Mouse (Mus musculus) limb, embryonic 10.5 days (tissue): ENCODE measurements at regions not wholly inside any gene's neighbourhood (a gene's known extent, or its start where the extent isn't known, plus 50 kb on each side); places are given as distances from the start of the nearest gene placed in this dataset.

ENCODE experiments used
- DNase-seq: peaks from one replicate; pipeline ENCODE4 v3.0.0-alpha.2; 2017; ENCODE audit warnings: low spot score
- H3K27ac ChIP-seq: fragments of 300-500 bp; sonication (generic); 2 replicates; pipeline ENCODE4 v1.5.1; 2016; ENCODE audit warnings: mild to moderate bottlenecking
- H3K27me3 ChIP-seq: fragments of 300-500 bp; sonication (generic); 2 replicates; pipeline ENCODE4 v1.6.1; 2016; ENCODE audit warnings: low read depth, mild to moderate bottlenecking; ENCODE audit not compliant: poor library complexity, severe bottlenecking
- H3K36me3 ChIP-seq: fragments of 300-500 bp; sonication (generic); 2 replicates; pipeline ENCODE4 v1.6.1; 2016; ENCODE audit warnings: mild to moderate bottlenecking, moderate library complexity
- H3K4me1 ChIP-seq: fragments of 300-500 bp; sonication (generic); 2 replicates; pipeline ENCODE4 v1.6.1; 2016
- H3K4me3 ChIP-seq: fragments of 300-500 bp; sonication (generic); 2 replicates; pipeline ENCODE4 v1.5.1; 2016; ENCODE audit warnings: mild to moderate bottlenecking, moderate library complexity
- H3K9me3 ChIP-seq: fragments of 300-500 bp; sonication (generic); replicated peaks from 2 replicates; pipeline ENCODE4 v1.6.1; 2016; ENCODE audit warnings: mild to moderate bottlenecking
- WGBS: fragments of 180-500 bp; shearing (Covaris S2); methylation state at CpG from one replicate; pipeline ENCODE4 v1.1.7; 2016; 5-methylcytosine and 5-hydroxymethylcytosine counted together

DNA sequence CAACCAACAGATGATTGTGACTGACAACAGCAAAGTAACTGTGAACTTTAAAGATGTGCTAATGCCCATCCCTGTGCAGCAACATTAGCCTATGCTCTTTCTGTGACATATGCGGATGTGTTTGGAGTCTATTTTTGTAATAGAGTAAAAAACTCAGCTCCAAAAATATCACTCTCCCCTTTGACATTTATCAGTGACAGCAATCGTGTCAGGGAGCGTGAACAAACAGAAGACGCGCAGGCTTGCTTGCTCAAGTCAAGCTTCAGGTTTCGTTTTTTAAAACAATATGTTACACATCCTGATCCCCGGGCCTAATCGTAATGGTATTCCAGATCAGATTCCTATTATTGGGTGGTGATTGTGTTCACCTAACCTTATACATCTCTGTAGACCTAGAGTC is 129.7 kb upstream of the Jade1 start:
- Histone ChIP-seq H3K27ac (no peak overlapping the region), H3K4me1 (peaks cover 20% of the 10 kb centered on the region), H3K27me3 (no peaks in the 10 kb centered on the region), H3K4me3 (no peak overlapping the region), H3K9me3 (no peaks in the 10 kb centered on the region), H3K36me3 (no peaks in the 10 kb centered on the region)
- no peak for DNase-seq
- WGBS, result 89% methylated on average over 8 of the region's 8 CpGs

DNA sequence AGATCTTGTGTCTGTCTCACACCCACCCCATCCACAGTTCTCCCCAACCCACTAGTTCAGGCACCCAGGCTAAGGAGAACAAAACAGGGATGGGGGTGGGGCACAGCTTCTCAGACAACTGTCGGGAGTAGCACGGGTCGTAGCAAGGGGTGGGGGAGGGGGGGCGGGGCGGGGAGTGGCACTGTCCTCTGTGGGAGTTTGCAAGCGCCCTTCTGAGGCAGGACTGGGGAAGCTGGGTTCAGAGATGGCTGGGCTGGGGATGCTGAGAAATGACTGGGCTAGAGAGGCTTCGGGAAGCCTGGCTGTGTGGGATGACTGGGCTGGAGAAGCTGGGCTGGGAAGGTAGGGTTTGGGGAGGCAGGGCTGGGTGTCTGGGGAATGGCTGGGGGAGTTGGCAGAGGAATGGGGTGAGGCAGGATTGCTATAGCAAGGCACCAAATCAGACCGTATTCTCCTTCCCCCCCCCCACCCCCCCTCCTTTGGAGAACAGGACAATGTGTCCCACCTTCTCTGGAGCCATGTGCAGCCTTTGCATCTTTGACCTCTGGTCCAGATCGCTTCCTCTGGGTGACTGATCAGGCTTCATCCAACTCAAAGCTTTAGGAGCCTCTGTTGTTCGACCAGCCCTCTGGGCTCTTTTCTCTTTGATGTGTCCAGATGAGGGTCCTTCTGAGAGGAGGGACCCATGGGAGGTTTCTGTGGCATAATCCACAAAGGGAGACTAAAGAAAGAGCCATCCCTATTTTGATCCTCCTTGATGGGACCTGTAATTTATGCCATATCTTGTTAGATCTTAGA is 131.2 kb upstream of the Jade1 start:
- H3K27ac ChIP-seq, result peak overlapping the region; percentile 53
- H3K9me3 ChIP-seq, result no peaks in the 10 kb centered on the region
- 10% methylated on average over 10 of the region's 10 CpGs for WGBS
- peaks cover 17% of the 10 kb centered on the region for H3K4me1 ChIP-seq
- no peaks in the 10 kb centered on the region for H3K27me3 ChIP-seq
- H3K4me3 ChIP-seq, result no peak overlapping the region
- no peak for DNase-seq
- H3K36me3 ChIP-seq, result no peaks in the 10 kb centered on the region

DNA sequence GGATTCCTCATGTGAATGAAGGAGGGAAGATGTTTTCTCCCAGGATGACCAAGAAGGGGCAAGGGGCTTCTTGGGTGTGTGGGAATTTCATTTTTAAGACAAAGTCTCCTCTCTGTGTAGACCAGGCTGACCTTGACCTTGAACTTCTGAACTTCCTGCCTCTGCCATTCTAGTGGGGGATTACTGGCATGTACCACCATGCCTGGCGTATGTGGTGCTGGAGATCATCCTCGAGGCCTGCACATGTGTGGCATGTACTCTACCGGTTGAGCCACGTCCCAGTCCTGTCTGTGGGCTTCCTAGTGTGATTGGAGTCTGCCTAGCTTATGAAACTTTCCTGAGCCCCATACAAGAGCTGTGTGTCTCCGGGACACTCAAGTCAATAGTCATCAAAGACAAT is 131.9 kb upstream of the Jade1 start:
- H3K27ac ChIP-seq, result no peak overlapping the region
- no peaks in the 10 kb centered on the region for H3K27me3 ChIP-seq
- no peaks in the 10 kb centered on the region for H3K36me3 ChIP-seq
- DNase-seq, result no peak
- H3K4me3 ChIP-seq, result no peak overlapping the region
- H3K4me1 ChIP-seq, result peaks cover 17% of the 10 kb centered on the region
- WGBS, result 42% methylated on average over 5 of the region's 5 CpGs
- no peaks in the 10 kb centered on the region for H3K9me3 ChIP-seq

DNA sequence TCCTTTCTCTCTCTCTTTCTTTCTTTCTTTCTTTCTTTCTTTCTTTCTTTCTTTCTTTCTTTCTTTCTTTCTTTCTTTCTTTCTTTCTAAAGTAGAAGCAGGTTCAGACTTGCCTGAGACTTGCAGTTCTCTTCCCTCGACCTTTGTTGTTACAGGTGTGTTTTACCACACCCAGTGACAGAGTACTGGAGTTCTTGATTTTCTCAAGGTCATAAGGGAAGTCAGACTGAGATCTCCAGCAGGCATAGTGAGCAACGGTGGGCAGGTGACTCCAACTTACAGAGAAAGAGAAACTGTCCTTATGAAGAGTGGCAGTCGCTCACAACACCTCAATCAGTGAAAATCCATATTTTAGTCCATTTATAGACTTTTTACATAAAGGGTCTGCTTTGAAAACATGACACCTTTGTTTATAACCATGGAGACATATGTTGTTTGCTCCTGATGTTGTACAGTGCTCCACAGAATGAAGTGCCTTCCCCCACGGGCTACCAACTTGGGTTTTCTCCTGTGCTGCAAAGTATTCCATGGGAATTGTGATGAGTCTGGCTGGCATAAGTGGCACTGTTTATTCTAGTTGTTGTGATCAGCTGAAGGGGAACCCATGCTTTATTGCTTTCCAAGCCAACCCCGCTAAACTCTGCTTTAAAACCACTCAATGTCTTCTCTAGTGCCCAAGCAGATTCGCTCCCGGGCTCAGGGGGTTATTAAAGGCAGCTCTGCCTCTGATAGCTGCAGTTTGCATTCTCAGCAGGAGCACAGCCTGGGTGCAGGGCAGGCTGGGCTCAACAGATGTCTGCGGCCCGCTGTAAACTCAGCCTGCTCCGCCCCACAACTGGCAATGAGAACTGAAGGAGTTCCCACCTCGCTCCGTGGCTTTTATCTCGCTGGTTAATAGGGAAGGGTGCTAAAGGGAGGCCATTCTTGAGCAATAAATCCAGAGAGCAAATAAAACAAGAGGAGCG is 132.6 kb upstream of the Jade1 start:
- peak; percentile 42 for DNase-seq
- Histone ChIP-seq H3K27me3 (no peaks in the 10 kb centered on the region), H3K36me3 (no peaks in the 10 kb centered on the region), H3K27ac (no peak overlapping the region), H3K9me3 (no peaks in the 10 kb centered on the region), H3K4me3 (peak overlapping the region; percentile 2; the same call in 1 of the 2 replicates), H3K4me1 (peaks cover 17% of the 10 kb centered on the region)
- 14% methylated on average over 14 of the region's 14 CpGs for WGBS

DNA sequence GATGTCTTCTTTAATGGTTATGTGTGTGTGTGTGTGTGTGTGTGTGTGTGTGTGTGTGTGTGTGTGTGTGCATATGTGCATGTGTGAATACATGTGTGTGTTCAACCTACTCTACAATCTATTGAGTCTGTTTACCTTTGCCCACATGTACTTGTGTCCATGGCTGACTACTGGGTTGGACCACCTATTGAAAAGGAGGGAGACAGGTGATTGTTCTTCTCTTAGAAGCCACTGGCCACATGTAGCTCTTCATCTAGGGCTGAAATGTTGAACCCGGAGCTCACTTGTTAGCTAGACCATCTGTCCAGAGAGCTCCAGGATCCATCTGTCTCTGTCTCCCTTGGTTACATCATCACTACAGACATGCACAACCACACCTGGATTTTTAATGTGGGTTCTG is 141.8 kb upstream of the Jade1 start:
- Histone ChIP-seq H3K27ac (no peak overlapping the region), H3K4me3 (no peak overlapping the region), H3K4me1 (peaks cover 1% of the 10 kb centered on the region; the same call in 1 of the 2 replicates), H3K27me3 (0 out of 2 replicates have a peak, but pooled peaks cover 5% of the 10 kb centered on the region), H3K9me3 (no peaks in the 10 kb centered on the region), H3K36me3 (no peaks in the 10 kb centered on the region)
- DNase-seq, result no peak
- 91% methylated on average over 1 of the region's 1 CpGs for WGBS

DNA sequence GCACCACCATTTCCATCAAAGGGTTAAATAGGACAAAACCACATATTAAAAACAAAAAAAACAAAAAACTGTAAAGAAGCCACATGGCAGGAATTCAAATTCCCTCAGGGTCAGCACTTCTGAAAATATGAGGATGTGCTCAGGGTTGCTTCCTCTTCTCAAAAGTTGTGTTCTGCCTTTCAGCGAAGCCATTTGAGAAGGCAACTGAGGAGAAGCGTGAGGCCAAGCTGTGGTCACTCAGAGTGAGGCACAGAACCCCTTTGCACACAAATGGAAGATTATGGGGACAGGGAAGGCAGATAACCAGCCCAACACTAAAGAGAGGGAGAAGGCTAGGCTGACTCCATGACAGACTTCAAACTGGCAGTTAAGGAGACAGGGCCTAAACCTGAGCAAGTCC is 142.8 kb upstream of the Jade1 start:
- Histone ChIP-seq H3K27ac (no peak overlapping the region), H3K27me3 (0 out of 2 replicates have a peak, but pooled peaks cover 5% of the 10 kb centered on the region), H3K4me1 (peaks cover 8% of the 10 kb centered on the region; the same call in 1 of the 2 replicates), H3K9me3 (no peaks in the 10 kb centered on the region), H3K4me3 (no peak overlapping the region), H3K36me3 (no peaks in the 10 kb centered on the region)
- 92% methylated on average over 2 of the region's 2 CpGs for WGBS
- DNase-seq, result no peak

DNA sequence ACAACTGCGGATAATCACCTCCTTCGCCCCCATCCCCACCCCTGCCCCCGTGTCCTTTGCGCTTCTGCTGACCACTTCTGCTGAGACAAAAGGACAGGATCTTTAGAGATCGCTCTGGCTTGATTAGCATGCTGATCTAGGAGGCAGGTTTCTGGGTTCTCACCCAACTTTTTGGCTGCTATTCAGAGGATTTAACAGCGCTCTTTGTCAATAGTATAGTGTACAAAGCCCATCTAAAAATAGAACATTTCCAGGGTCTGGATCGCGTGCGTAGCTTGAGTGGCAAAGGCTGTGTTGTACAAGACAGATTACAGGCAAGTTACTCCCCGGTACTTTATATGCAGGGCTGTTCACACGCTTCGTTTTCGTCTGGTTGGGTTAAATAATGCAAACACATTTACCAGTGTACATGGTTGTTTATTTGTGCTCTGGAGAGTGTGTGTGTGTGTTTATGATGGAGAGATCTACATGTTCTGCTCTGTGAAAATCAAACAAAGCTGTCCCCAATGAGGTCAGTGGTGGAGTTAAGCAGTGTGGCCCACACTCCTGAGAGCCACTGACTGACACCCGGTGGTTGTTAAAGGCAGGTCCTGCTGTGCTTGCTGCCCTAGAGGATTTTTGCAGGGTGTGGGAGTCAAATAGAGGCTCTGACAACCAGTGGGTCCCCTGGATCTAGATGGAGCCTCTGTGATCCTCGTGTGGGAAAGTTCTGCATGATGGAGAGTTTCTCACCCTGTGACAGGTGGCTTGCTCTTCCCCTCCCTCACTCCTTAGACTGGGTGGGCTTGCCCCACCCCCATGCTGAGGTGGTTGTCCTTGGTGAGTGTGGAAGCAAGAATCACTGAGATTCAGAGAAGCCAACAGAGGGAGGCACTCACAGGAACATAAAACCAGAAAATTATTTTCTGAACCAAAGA is 146.5 kb upstream of the Jade1 start:
- no peak for DNase-seq
- Histone ChIP-seq H3K4me1 (peaks cover 8% of the 10 kb centered on the region; the same call in 1 of the 2 replicates), H3K4me3 (peak overlapping the region; percentile 45), H3K27ac (peak overlapping the region; percentile 66), H3K27me3 (0 out of 2 replicates have a peak, but pooled peaks cover 5% of the 10 kb centered on the region), H3K9me3 (no peaks in the 10 kb centered on the region), H3K36me3 (no peaks in the 10 kb centered on the region)
- 37% methylated on average over 15 of the region's 15 CpGs for WGBS

DNA sequence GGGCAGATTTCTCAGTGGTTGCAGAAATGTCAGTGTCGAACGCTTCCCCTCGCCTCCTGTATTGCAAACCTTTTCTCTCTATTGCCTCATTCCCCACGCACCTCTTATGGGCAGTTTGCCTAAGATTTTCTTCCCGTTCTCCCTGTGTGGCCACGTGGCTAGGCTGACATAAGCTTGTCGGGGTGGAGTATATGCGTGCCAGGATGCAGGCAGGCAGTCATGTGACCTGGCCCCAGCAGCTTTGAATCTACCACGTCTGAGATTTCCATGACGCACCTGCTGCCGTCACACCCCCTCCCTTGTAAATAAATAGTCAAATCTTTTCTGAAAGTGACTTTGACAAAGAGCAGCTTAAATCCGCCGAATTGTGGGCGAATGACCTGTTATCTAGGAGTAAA is 147.1 kb upstream of the Jade1 start:
- WGBS, result 15% methylated on average over 14 of the region's 14 CpGs
- no peaks in the 10 kb centered on the region for H3K36me3 ChIP-seq
- peak overlapping the region; percentile 66 for H3K27ac ChIP-seq
- H3K4me3 ChIP-seq, result peak overlapping the region; percentile 45
- 0 out of 2 replicates have a peak, but pooled peaks cover 5% of the 10 kb centered on the region for H3K27me3 ChIP-seq
- no peaks in the 10 kb centered on the region for H3K9me3 ChIP-seq
- peak; percentile 60 for DNase-seq
- peaks cover 8% of the 10 kb centered on the region; the same call in 1 of the 2 replicates for H3K4me1 ChIP-seq

DNA sequence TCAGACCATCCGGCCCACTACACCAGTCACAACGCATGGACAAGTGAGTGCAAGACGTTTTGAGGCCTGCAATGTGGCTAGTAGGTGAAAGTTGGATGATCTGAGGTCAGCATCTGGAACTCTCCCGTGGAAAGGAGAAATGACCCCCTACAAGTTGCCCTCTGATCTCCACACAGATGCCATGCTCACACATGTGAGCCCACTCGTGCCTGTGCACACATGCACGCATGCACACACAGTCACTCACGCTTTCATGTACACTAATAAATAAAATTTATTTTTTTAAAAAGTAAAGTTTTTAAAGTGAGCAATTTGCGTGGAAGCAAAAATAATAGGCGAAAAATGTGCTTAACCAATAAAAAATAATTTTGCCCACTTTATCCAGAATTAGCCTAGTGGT is 147.5 kb upstream of the Jade1 start:
- Histone ChIP-seq H3K4me3 (no peak overlapping the region), H3K27me3 (0 out of 2 replicates have a peak, but pooled peaks cover 5% of the 10 kb centered on the region), H3K27ac (no peak overlapping the region), H3K9me3 (no peaks in the 10 kb centered on the region), H3K4me1 (peaks cover 8% of the 10 kb centered on the region; the same call in 1 of the 2 replicates), H3K36me3 (no peaks in the 10 kb centered on the region)
- no peak for DNase-seq
- 83% methylated on average over 9 of the region's 9 CpGs for WGBS

DNA sequence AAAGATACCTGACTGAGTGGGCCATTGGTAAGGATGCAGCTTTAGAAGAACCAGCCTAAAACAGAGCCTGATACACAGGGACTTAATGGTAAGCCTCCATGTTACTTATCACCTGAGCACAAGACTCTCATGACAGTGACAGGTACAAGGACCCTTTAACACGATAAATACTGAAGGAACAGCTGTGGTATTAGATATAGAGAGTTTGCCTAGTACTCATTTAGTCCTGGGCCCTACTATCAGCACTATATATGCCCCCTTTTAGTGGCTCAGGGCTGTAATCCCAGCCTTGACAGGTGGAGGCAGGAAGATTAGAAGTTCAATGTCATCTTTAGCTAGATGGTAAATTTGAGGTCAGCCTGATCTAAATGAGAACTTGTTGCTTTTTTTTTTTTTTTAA is 148.0 kb upstream of the Jade1 start:
- Histone ChIP-seq H3K9me3 (no peaks in the 10 kb centered on the region), H3K27ac (no peak overlapping the region), H3K27me3 (0 out of 2 replicates have a peak, but pooled peaks cover 5% of the 10 kb centered on the region), H3K36me3 (no peaks in the 10 kb centered on the region), H3K4me1 (peaks cover 8% of the 10 kb centered on the region; the same call in 1 of the 2 replicates), H3K4me3 (no peak overlapping the region)
- DNase-seq, result no peak
- 84% methylated on average over 1 of the region's 1 CpGs for WGBS

DNA sequence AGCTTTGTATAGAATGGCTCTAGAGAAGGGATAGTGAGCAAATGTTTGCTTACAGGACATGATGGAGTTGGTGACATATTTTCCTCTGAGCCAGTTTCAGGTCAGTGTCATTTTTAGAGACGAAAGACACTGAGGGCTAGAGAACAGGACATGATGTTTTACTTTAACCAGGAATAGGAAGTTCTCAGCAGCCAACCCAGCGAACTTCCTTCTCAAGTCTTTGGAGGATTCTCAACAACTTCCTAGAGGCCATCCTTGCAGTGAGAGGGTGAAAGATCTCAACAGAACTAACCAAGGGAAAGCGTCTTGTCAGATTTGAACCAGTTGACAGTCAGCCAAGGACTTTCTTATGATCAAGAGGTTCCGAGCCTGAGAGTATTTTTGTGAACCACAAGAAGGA is 153.7 kb upstream of the Jade1 start:
- no peaks in the 10 kb centered on the region for H3K4me1 ChIP-seq
- H3K9me3 ChIP-seq, result no peaks in the 10 kb centered on the region
- H3K27ac ChIP-seq, result no peak overlapping the region
- H3K27me3 ChIP-seq, result no peaks in the 10 kb centered on the region
- WGBS, result 93% methylated on average over 4 of the region's 4 CpGs
- DNase-seq, result no peak
- no peak overlapping the region for H3K4me3 ChIP-seq
- no peaks in the 10 kb centered on the region for H3K36me3 ChIP-seq

DNA sequence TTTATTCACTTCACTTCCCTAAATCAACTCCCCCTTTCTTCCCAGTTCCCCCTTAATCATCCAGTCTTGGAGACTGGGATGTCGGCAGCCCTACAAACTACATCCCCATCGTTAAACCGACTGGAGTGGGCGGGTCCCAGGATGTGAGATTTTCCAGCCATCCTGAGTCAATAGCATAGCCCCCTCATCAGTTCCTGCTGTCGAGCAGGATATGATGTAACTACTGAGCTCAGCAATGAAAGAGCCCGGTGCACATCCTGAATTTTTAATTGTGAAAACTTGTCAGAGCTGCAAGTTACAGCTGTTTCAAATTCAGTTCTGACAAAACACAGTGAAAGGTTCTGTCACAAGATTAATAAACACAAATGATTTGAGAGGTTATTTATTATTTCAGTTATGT is 165.7 kb upstream of the Jade1 start:
- H3K27ac ChIP-seq, result no peak overlapping the region
- H3K4me1 ChIP-seq, result peaks cover 11% of the 10 kb centered on the region; the same call in 1 of the 2 replicates
- no peak overlapping the region for H3K4me3 ChIP-seq
- H3K36me3 ChIP-seq, result no peaks in the 10 kb centered on the region
- WGBS, result 34% methylated on average over 6 of the region's 6 CpGs
- no peaks in the 10 kb centered on the region for H3K27me3 ChIP-seq
- DNase-seq, result no peak
- H3K9me3 ChIP-seq, result no peaks in the 10 kb centered on the region
